Mouse (Mus musculus) ES-E14 (cell line): ENCODE data around the gene Tmem50a.

Experiments
- CHD2 ChIP-seq: IDR thresholded peaks from 2 replicates; pipeline ENCODE4 v1.6.1; 2014; ENCODE audit warnings: mild to moderate bottlenecking, low read depth, low read length, inconsistent platforms
- HCFC1 ChIP-seq: IDR thresholded peaks from 2 replicates; pipeline ENCODE4 v1.6.1; 2012; ENCODE audit warnings: low read length, inconsistent platforms, borderline replicate concordance; ENCODE audit not compliant: insufficient read depth
- MAFK ChIP-seq: IDR thresholded peaks from 2 replicates; pipeline ENCODE4 v1.6.1; 2014; ENCODE audit warnings: mild to moderate bottlenecking, low read depth, low read length, inconsistent platforms; ENCODE audit not compliant: insufficient read depth
- ZC3H11A ChIP-seq: IDR thresholded peaks from 2 replicates; pipeline ENCODE4 v1.6.1; 2012; ENCODE audit warnings: low read depth, mild to moderate bottlenecking, inconsistent platforms, low read length, borderline replicate concordance
- ZNF384 ChIP-seq: IDR thresholded peaks from 2 replicates; pipeline ENCODE4 v1.6.1; 2012; ENCODE audit warnings: low read depth, low read length, inconsistent platforms

DNA sequence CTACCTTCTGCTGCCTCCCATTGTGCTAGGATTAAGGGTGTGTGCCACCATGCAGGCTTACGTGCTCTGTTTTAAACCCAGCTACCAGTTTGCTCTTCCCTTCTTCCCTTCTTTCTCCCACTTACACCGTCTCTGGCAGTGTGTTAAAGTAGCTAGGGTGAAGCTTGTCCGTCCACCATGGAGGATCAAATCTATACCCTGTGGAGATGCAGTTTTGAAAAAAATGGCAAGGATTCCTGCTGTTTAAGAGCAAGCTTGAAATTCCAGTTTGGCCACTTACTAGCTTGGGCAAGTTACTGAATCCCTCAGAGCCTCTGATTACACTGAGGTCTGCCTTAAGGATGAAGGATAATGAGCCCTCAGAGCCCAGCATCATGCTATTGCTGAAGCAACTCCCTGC lies 59.5 kb downstream of the Tmem50a start:
- TF ChIP-seq ZNF384 = peak; percentile 66; the same call in 1 of the 2 replicates
- TF ChIP-seq HCFC1 = no peak
- no peak for TF ChIP-seq CHD2
- TF ChIP-seq MAFK = no peak
- no peak for TF ChIP-seq ZC3H11A
